Mouse (Mus musculus) inflammation-experienced regulatory T-cells, adult 6 months (primary cell): Measurements from ENCODE around the gene Gm28710. TPM values are rescaled to one million over a fixed set of nuclear protein-coding genes. Genes with fewer than 3 reads are reported as not detected.

Experiments used
- ATAC-seq: one replicate; pipeline ENCODE4 v1.8.0; 2017
- polyA plus RNA-seq, 3 experiments: library from polyadenylated mRNA; unstranded; fragments of 100-300 nt; shearing (Covaris generic); gene quantifications; one replicate each; pipeline ENCODE4 v1.2.1; 2017

Gene Gm28710
- polyA plus RNA-seq: not detected

DNA sequence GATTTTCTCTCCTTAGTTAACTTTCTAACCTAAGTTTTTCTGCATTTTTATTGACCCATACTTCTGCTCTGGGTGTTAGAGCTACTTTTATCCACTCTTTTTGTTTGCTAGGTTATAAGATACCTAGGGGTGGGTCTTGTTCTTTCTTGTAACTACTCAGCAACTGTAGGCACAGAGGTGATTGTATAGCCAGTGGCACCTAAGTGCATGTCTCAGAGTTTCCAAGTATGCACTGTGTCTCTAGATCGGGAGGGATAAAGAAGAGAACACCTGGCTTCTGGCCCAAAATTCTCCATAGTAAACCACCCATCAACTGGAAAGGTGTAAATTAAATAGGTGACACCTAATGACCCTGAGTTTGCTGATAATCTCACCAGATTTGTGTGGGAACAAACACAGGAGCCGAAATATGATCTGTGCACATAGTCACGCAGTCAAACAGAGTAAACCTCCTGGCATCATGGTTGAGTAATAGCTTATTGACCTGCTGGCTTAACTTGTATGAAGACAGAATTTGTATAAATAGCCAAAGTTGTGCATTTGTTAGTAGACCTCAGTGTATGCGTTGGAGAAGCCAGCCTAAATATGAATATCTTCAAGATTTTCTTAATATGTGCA is at the start of gene Gm28710:
Gene Gm28710, plus strand, starts transcription at position 568 of the 618 bp plus-strand sequence.
- no peak for ATAC-seq

DNA sequence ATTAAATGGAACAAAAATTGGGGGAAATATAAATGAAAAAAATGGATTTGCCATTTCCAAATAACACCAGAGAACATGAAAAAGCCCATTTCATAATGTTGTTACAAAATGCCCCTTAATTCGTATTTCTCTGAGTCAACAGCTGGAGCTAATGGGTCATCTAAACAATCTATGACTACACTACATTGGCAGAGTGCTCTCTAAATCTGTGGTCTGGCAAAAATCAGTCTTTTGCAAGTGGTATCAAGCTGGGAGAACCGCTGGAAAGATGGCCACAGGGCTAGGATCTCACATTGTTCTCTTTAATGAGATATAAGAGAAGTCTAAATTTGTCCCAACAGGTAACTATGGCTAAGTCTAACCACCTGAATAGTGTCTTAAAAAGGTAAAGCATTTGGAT is 14.4 kb upstream of the Gm28710 start:
- ATAC-seq: no peak

DNA sequence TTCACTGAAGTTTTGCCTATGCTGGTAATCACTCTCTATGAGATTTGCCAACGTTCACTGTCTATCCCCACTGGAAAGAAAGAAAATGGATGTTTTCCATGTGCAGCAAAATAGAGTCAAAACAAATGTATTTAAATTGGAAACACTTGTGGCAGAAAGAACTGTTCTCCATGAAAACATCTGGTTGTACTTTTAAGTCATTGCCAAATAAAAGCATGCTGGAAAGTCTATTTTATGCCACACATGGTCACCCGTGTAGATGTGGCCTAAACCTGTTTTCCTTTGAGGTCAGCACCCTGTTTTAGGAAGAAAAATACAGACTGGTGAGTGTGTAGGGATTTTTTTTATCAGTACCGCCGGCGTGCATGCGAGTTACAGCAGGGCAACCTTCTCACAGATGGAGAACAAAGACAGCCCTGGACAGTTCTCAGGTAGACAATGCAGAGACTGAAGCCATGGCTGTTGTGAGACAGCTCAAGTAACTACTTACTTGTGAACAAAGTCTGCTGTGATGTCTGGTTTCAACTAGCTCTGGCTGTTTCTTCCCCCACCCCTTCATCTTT is 12.9 kb upstream of the Gm28710 start:
- no peak for ATAC-seq

DNA sequence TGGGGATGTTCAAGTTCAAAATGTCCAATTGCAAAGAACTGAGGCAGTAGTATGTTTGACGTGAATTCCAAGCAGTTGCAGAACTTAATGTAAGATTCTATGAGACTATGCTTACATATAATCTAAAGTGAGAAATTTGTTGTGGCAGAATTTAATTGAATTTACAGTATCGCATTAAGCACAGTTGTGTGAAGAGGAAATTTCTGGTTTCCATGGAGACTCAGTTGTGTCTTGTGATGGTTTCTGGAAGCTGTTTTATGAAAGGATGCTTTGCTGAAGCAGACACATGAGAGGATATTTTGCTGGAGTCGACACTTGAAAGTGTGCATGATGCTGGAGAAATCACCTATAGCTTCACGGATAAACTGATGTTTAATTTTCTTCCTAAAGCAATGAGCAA is 6.0 kb upstream of the Gm28710 start:
- ATAC-seq: no peak

DNA sequence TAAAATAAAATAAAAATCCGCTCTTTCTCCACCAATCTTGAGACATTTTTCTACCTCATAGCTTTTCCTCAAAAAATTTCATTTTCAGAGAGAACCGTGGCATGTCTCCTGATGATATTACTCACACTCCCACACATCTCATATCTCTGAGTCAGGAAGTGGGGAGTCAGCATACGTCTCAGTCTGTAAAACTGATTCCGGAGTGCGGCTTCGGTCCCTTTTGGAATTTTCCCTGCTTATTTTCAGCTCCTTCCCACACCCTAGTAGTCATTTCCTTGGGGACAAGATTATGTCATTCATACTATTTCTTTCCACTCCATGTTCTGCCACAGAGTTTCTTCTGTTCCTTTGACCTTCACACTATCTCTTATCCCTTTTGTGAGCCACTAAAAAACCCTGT is 3.4 kb downstream of the Gm28710 start:
- no peak for ATAC-seq

DNA sequence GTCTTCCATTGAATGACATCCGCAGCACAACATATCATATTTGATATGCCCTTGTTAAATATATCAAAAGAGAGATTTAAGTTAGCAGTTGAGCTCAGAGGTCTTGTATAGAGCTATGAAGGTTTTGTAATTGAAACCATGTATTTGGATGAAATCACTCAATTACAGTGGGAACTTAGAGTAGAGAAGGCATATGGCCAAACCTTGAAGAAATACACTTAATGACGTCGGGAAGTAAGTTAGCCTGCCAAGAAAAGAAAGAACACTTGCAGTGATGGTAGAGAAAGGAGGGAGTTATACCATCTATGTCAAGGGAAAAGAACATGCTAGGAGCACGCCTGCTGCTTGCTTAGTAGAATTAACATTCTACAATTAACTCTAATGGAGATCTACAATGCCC is 11.1 kb downstream of the Gm28710 start:
- no peak for ATAC-seq

DNA sequence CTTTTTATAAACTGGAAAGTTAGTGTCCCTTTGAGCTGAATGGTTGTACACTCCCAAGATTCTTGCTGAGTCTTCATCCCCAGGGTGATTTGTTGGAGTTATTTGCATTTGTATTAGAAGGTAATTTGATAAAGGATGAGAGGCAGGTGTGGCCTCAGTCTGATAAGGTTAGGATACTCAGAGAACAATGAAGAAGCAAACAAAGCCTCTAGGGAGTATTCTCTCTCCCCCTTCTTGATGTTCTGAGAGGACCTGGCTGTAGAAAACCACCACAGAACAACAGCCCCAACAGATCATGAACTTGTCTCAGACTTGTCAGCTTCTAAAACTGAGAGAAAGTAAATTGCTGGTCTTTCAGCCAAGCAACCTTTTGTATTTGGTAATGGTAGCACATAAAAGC is 47.4 kb downstream of the Gm28710 start:
- no peak for ATAC-seq

DNA sequence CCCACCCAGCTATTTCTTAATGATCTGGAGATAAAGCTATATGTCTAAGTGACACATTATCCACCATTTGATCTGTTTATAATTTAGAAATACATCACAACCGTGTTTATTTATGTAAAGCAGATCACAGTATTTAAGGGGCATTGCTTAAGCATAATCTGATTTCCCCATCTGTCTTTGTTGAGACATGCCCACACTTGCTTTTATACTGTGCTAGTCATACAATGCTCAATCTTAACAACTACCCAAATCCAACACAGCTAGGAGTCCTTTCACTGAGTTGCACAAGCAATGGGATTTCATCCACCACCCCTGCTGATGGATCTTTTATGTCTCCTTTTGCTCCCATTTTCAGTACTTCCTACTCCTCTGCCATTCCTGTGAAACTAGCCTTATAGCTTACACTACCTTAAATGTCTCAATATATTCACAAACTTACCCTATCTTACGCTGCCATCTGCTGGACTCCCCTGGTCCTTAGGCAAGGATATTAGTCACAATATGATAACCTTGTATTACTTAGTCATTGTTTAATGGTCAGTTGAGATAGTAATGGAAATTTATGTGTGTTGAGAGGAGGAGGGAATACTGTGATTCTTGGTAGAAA is 77.8 kb downstream of the Gm28710 start:
- ATAC-seq: no peak

DNA sequence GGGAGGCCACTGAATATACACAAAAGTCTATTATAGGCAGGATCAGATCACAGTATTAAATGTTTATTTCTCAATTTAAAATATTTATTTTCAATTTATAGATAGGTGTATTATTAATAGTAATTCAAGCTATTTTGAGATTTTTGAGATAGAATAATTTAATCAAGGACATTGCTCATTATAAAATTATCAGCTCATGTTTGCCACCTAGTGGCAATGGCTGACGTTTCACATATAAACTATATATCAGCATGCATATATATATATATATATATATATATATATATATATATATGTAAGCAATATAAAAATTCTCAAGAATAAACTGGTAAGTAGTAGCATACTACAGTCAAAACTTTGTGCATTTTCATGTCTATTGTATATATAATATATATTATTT is 102.6 kb downstream of the Gm28710 start:
- ATAC-seq: no peak

DNA sequence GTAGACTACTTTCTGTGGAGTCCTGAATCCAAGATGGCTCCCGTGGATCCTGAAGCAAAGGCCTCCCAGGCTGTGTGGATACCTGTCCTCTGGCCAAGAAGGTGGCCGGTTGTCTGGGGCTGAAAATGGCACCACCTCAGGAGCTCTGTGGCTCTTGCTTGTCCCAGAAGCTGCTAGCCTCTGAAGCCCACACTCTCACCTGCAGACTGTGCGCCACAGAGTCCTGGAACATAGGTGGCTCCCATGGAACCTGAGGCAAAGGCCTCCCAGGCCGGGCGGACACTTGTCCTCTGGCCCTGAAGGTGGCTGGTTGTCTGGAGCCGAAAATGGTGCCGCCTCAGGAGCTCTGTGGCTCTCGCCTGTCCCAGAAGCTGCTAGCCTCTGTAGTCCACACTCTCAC is 128.2 kb downstream of the Gm28710 start:
- ATAC-seq: no peak

DNA sequence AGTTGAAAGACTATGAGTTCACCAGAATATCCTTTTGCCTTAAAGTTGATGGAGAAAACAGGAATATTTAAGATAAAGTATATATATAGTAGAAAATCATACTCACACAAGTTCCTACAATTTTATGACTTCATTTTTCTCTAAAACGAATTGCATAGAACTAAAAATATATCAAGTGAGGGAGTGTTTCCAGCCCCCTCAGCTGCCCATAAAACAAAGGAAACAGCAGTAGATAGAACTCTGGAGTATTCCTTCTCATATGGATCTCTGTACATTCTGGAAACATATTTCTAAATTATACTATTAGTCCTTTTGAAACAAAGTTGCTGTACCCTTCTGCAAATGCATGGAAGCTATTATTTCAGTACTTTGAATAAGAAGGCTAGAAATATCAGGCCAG is 130.9 kb downstream of the Gm28710 start:
- no peak for ATAC-seq

Other genes with a start within 250 kb of the Gm28710 start
- 1 to 10 TPM; 2.4 to 7.5 (median 3.6) TPM for gene Hgf, start 238.3 kb upstream of the Gm28710 start, polyA plus RNA-seq